21 mouse cellular contexts compared by ENCODE assay signal in genomic region chr1:157065819-157066730, GRCm38 (mm10). TPM values are rescaled to one million over a fixed set of nuclear protein-coding genes. Genes with fewer than 3 reads are reported as not detected.
DNase-seq lines count a peak whose midpoint lies in the region; ATAC-seq and TF ChIP-seq lines count a peak whose summit lies in the region.
"Had no signal": no experiment of that assay in that cellular context is flagged by ENCODE, and none has a peak within 500 bp of the region (broad histone marks: within the 10 kb centered on the region; RNA-seq: fewer than 3 reads in every experiment).

No protein-coding gene starts in this region.

- H3K27me3 ChIP-seq in heart, embryonic 15.5 days, result no peaks in the 10 kb centered on the region
- H3K27me3 ChIP-seq in heart, embryonic 11.5 days (ENCODE audit: control insufficient read depth, insufficient read depth, low read length), result no peaks in the 10 kb centered on the region
- H3K27me3 ChIP-seq in lung, postnatal 0 days (replicated peaks; ENCODE audit: insufficient read depth, low read length), result no peaks in the 10 kb centered on the region
- no peaks in the 10 kb centered on the region for H3K27me3 ChIP-seq in forebrain, embryonic 16.5 days (replicated peaks; ENCODE audit: control insufficient read depth, insufficient read depth, low read length)
- no peaks in the 10 kb centered on the region for H3K27me3 ChIP-seq in midbrain, postnatal 0 days (ENCODE audit: insufficient read depth, low read length)

- no peak overlapping the region for H3K4me3 ChIP-seq in heart, embryonic 15.5 days
- H3K4me3 ChIP-seq in heart, embryonic 11.5 days (ENCODE audit: low read depth, low read length), result no peak overlapping the region
- H3K4me3 ChIP-seq in lung, postnatal 0 days (ENCODE audit: low read depth, low read length), result no peak overlapping the region
- no peak overlapping the region for H3K4me3 ChIP-seq in forebrain, embryonic 16.5 days (replicated peaks; ENCODE audit: low read length)
- H3K4me3 ChIP-seq in midbrain, postnatal 0 days (ENCODE audit: low read depth, low read length), result no peak overlapping the region

- WGBS in heart, embryonic 15.5 days, result 81% methylated on average over 12 of the region's 12 CpGs
- WGBS in heart, embryonic 11.5 days (ENCODE audit: insufficient replicate concordance), result 81% methylated on average over 12 of the region's 12 CpGs
- 64% methylated on average over 12 of the region's 12 CpGs for WGBS in lung, postnatal 0 days
- WGBS in forebrain, embryonic 16.5 days, result 55% methylated on average over 12 of the region's 12 CpGs
- WGBS in midbrain, postnatal 0 days, result 63% methylated on average over 12 of the region's 12 CpGs

- H3K4me2 ChIP-seq in heart, embryonic 15.5 days, result no peak overlapping the region
- H3K4me2 ChIP-seq in heart, embryonic 11.5 days, result no peak overlapping the region
- H3K4me2 ChIP-seq in lung, postnatal 0 days (replicated peaks; ENCODE audit: low read depth, low read length), result no peak overlapping the region
- H3K4me2 ChIP-seq in forebrain, embryonic 16.5 days (ENCODE audit: low read length), result no peak overlapping the region
- no peak overlapping the region for H3K4me2 ChIP-seq in midbrain, postnatal 0 days (ENCODE audit: low read depth, low read length, poor library complexity, severe bottlenecking)

- DNase-seq in lung, postnatal 0 days (ENCODE audit: low spot score), result peak; percentile 42
- DNase-seq in lung, adult 18-20 months, result no peak
- DNase-seq in midbrain, postnatal 0 days (ENCODE audit: low spot score), result no peak
- no peak for DNase-seq in kidney, adult 11 months
- DNase-seq: adrenal gland, adult 2 months; cerebellum, adult 9-11 months; embryo, embryonic 11 days; gastrocnemius, postnatal 10 days; heart, postnatal 14 days; kidney, adult 18-20 months; kidney, postnatal 36 days; lung, postnatal 36 days; thymus, adult 2 months had no signal

- TF ChIP-seq EP300 in lung, postnatal 0 days (IDR thresholded peaks at IDR 0.05), result no peak

- H3K36me3 ChIP-seq in heart, embryonic 15.5 days, result no peaks in the 10 kb centered on the region
- no peaks in the 10 kb centered on the region for H3K36me3 ChIP-seq in heart, embryonic 11.5 days (ENCODE audit: control insufficient read depth, insufficient read depth, low read length)
- no peaks in the 10 kb centered on the region for H3K36me3 ChIP-seq in lung, postnatal 0 days (ENCODE audit: insufficient read depth, low read length)
- H3K36me3 ChIP-seq in forebrain, embryonic 16.5 days (ENCODE audit: control insufficient read depth, insufficient read depth), result no peaks in the 10 kb centered on the region
- no peaks in the 10 kb centered on the region for H3K36me3 ChIP-seq in midbrain, postnatal 0 days (ENCODE audit: insufficient read depth, low read length)

- peaks cover 23% of the 10 kb centered on the region for H3K4me1 ChIP-seq in heart, embryonic 15.5 days (replicated peaks)
- peaks cover 3% of the 10 kb centered on the region; the same call in 1 of the 2 replicates for H3K4me1 ChIP-seq in heart, embryonic 11.5 days (ENCODE audit: control insufficient read depth, insufficient read depth, low read length)
- no peaks in the 10 kb centered on the region for H3K4me1 ChIP-seq in lung, postnatal 0 days (ENCODE audit: insufficient read depth, low read depth, low read length)
- H3K4me1 ChIP-seq in forebrain, embryonic 16.5 days (replicated peaks; ENCODE audit: control insufficient read depth, insufficient read depth, low read length), result peaks cover 17% of the 10 kb centered on the region
- H3K4me1 ChIP-seq in midbrain, postnatal 0 days (ENCODE audit: insufficient read depth, low read length), result 0 out of 2 replicates have a peak, but pooled peaks cover 5% of the 10 kb centered on the region

- ATAC-seq in heart, embryonic 15.5 days (replicated peaks; ENCODE audit: insufficient number of reproducible peaks, insufficient read depth, low FRiP score, low read depth), result no peak
- ATAC-seq in heart, embryonic 11.5 days (replicated peaks; ENCODE audit: insufficient number of reproducible peaks, low FRiP score, low TSS enrichment), result no peak
- peak; percentile 58 for ATAC-seq in lung, postnatal 0 days
- peak; percentile 69 for ATAC-seq in forebrain, embryonic 16.5 days
- 0 out of 2 replicates have a peak, but pooled peaks have one; percentile 59 for ATAC-seq in midbrain, postnatal 0 days (ENCODE audit: low FRiP score)
- no peak for ATAC-seq in megakaryocyte progenitor cell, adult 5-6 weeks (replicated peaks; ENCODE audit: poor library complexity)

- no peaks in the 10 kb centered on the region for H3K9me3 ChIP-seq in heart, embryonic 15.5 days (replicated peaks)
- no peaks in the 10 kb centered on the region for H3K9me3 ChIP-seq in heart, embryonic 11.5 days (replicated peaks; ENCODE audit: control insufficient read depth, low read length)
- H3K9me3 ChIP-seq in lung, postnatal 0 days (ENCODE audit: low read length), result no peaks in the 10 kb centered on the region
- H3K9me3 ChIP-seq in forebrain, embryonic 16.5 days (ENCODE audit: control insufficient read depth, low read length), result no peaks in the 10 kb centered on the region
- H3K9me3 ChIP-seq in midbrain, postnatal 0 days (ENCODE audit: low read length), result no peaks in the 10 kb centered on the region

- no peak overlapping the region for H3K9ac ChIP-seq in heart, embryonic 15.5 days
- H3K9ac ChIP-seq in heart, embryonic 11.5 days (ENCODE audit: low read depth, low read length), result no peak overlapping the region
- H3K9ac ChIP-seq in lung, postnatal 0 days (replicated peaks; ENCODE audit: low read depth), result no peak overlapping the region
- no peak overlapping the region for H3K9ac ChIP-seq in forebrain, embryonic 16.5 days (replicated peaks; ENCODE audit: low read depth, low read length)
- H3K9ac ChIP-seq in midbrain, postnatal 0 days (replicated peaks; ENCODE audit: low read length, poor library complexity, severe bottlenecking), result no peak overlapping the region

- peak overlapping the region; percentile 55 for H3K27ac ChIP-seq in heart, embryonic 15.5 days
- no peak overlapping the region for H3K27ac ChIP-seq in heart, embryonic 11.5 days (ENCODE audit: low read depth, low read length)
- no peak overlapping the region for H3K27ac ChIP-seq in lung, postnatal 0 days (ENCODE audit: low read length)
- H3K27ac ChIP-seq in forebrain, embryonic 16.5 days (ENCODE audit: low read length), result peak overlapping the region; percentile 11; the same call in 1 of the 2 replicates
- H3K27ac ChIP-seq in midbrain, postnatal 0 days (ENCODE audit: low read depth, low read length), result no peak overlapping the region

- no peak for TF ChIP-seq CTCF in lung, postnatal 0 days (IDR thresholded peaks at IDR 0.05)
- TF ChIP-seq CTCF in midbrain, postnatal 0 days (IDR thresholded peaks at IDR 0.05), result peak; percentile 17

RNA-seq across cellular contexts. Expression of gene Tex35, which starts 42.4 kb away (rescaled TPM):
- not detected in 2 replicates for polyA plus RNA-seq in heart, embryonic 15.5 days (2015; fragmentation: Nextera tagmentation; extraction: Ambion mirVana)
- not detected in 2 replicates for polyA plus RNA-seq in heart, embryonic 11.5 days (2014; fragmentation: Nextera tagmentation; extraction: Ambion mirVana)
- polyA plus RNA-seq in lung, postnatal 0 days (2015; fragmentation: Nextera tagmentation; extraction: Ambion mirVana), result not detected in 2 replicates
- polyA plus RNA-seq in forebrain, embryonic 16.5 days (2015; fragmentation: Nextera tagmentation; extraction: Ambion mirVana), result not detected in 2 replicates
- total RNA-seq in midbrain, postnatal 0 days (2014; rRNA removed), result not detected in 2 replicates
- polyA plus RNA-seq in midbrain, postnatal 0 days (2015; fragmentation: Nextera tagmentation; extraction: Ambion mirVana), result not detected in 2 replicates
- not detected in 2 replicates for total RNA-seq in megakaryocyte progenitor cell, adult 5-6 weeks (2015)
- not detected in 2 replicates for total RNA-seq in megakaryocyte progenitor cell, adult 5-6 weeks (2017)
- total RNA-seq: adrenal gland, adult 2 months; ES-E14; gastrocnemius, postnatal 10 days; heart, postnatal 14 days; layer of hippocampus, postnatal 14 days; left cerebral cortex, postnatal 36 days had no signal
- polyA plus RNA-seq: adrenal gland, adult 2 months; C2C12 had no signal

Comparison
In these comparisons a context has a peak if more than half of its experiments do, and no peak if none do; other contexts are left out.
1. H3K27ac ChIP-seq: peak in heart, embryonic 15.5 days (single experiment) and forebrain, embryonic 16.5 days (single experiment); none in heart, embryonic 11.5 days (single experiment), lung, postnatal 0 days (single experiment) and midbrain, postnatal 0 days (single experiment).
2. ATAC-seq: peak in lung, postnatal 0 days (single experiment), forebrain, embryonic 16.5 days (single experiment) and midbrain, postnatal 0 days (single experiment); none in heart, embryonic 15.5 days (single experiment), heart, embryonic 11.5 days (single experiment) and megakaryocyte progenitor cell, adult 5-6 weeks (single experiment).